Mouse (Mus musculus) cerebellum, postnatal 4 days (tissue): ENCODE data around the gene Rnf115.
"Not testable (repeated sequence)": the region's sequence is repeated elsewhere in the genome, so short reads cannot be mapped to it uniquely, and the experiment has no call there.

ENCODE experiments used
- DNase-seq, 2 experiments: peaks; one replicate each; pipeline ENCODE4 v3.0.0; 2022; ENCODE audit warnings: low spot score in 2 of 2, mixed read lengths in 1 of 2

Gene Rnf115

GRCm38 (mm10) chr3:96707903-96708683 lies 19.4 kb upstream of the Rnf115 start, which contains the start of gene Nudt17:
Nudt17 (minus strand) TSS chr3:96708562.
- peak; percentile 70 to 91 for DNase-seq

DNA sequence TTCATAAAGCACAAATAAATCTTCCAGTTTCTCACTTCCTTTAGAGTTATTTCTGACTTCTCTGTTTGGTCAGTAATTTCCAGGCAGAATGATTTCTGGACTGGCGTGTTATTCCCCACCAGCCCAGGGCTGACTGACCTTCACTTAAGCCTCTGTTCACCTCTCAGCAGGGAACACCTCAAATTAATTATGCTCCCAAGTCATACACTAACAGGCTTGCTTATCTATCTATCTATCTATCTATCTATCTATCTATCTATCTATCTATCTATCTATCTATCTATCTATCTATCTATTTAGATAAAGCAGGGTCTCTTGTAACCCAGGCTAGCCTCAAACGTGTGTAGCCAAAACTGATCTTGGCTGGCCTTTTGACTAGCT lies 18.8 kb upstream of the Rnf115 start:
- DNase-seq: no peak

- DNase-seq: no peak
Observed at GRCm38 (mm10) chr3:96714286-96714685, 13.2 kb upstream of the Rnf115 start.

DNA sequence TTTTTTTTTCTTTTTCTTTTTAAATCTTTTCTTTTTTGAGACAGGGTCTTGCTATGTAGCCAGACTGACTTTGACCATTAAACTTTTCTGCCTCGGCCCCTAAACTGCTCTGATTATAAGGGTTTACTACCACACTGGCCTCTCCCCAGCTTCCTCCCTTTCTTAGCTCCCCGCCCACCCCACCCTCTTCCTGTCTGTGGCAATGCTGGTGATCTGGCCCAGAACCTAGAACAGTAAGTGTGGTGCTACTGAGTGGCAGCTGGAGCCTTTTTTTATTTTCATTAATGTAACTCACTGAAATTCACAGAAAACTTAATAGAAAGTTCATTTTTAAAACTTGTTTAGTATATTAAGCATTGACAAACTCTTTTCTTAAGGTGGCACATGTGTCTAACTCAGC lies 11.6 kb upstream of the Rnf115 start:
- DNase-seq: no peak

DNA sequence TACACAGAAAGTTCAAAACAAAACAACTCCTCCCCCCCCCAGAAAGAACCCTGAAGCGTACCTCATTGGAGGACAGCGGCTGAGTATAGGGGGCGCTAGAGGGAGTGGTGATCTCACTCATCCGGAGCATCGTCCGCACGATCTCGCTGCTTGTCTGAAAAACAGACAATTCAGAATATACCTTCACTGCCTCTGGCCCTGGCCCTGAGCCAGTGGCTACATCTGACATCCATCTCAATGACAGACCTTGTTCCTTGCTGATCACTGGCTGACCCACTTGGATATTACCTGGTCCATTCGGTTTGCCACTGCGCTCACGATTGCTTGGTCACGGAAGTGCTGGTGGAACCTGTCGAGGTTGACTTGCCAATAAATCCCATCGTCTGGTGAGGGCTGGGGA lies 8.3 kb upstream of the Rnf115 start:
- peak in 1 of 2 experiments; percentile 59 for DNase-seq

GRCm38 (mm10) chr3:96727828-96728633 lies 567 bp downstream of the Rnf115 start:
- DNase-seq: no peak

- no peak for DNase-seq
Observed at GRCm38 (mm10) chr3:96728634-96729402, 1.4 kb downstream of the Rnf115 start.

GRCm38 (mm10) chr3:96729403-96729784 lies 1.9 kb downstream of the Rnf115 start:
- DNase-seq: no peak

GRCm38 (mm10) chr3:96730785-96731184 lies 3.3 kb downstream of the Rnf115 start:
- no peak for DNase-seq

DNA sequence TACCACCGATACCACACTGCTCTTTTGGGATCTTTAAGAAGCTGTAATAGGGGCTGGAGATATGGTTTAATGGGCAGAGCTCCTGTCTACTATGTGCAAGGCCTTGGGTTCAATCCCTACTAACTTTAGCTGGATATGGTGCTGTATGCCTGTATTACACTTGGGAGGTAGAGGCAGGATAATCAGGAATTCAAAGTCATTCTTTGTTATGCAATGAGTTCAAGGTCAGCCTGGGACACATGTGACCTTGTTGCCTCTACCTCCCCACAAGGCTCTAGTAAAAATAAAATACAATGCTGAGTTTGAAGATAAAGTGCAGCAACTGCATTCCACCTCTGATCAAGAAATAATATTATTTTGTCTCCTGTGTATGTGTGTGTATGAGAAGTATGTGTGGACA lies 6.5 kb downstream of the Rnf115 start:
- no peak for DNase-seq

DNA sequence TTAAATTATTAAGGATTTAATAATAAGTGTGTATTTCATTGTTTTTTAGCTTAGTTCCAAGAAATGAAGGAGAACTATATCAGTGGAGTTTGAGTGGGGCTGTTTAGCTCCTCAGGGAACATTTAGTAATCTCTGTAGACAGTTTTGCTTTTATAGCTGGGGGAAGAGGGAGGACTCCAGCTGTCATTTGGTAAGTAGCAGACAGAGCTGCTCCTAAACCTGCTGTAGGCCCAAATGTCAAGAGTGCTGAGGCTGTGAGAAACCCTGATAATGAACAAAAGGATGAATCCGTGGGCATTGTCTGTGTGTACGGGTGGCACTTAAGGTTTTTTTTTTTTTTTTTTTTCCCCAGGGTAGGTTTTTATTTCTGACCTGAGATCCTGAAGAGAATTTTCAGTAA lies 7.7 kb downstream of the Rnf115 start:
- DNase-seq: no peak

- DNase-seq: no peak
Observed at GRCm38 (mm10) chr3:96737013-96737740, 9.7 kb downstream of the Rnf115 start.

DNA sequence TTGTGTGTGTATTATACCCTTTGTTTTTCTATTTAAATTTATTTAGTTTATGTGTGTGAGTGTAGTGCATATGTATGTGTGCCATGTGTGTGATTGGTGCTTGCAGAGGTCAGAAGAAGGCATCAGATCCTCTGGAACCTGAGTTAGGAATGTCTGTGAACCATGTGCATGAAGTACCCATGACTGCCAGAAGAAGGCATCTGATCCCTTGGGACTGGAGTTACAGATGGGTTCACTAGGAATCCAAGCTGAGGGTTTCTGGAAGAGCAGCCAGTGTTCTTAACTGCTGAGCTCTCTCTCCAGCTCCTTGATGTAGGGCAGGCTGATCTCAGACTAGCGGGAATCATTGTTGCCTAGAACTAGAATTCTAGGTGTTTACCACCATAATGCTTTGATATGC lies 10.5 kb downstream of the Rnf115 start:
- no peak for DNase-seq

- DNase-seq: not testable (repeated sequence)
Observed at GRCm38 (mm10) chr3:96740279-96740678, 12.8 kb downstream of the Rnf115 start.

GRCm38 (mm10) chr3:96744348-96744747 lies 16.9 kb downstream of the Rnf115 start:
- no peak for DNase-seq

DNA sequence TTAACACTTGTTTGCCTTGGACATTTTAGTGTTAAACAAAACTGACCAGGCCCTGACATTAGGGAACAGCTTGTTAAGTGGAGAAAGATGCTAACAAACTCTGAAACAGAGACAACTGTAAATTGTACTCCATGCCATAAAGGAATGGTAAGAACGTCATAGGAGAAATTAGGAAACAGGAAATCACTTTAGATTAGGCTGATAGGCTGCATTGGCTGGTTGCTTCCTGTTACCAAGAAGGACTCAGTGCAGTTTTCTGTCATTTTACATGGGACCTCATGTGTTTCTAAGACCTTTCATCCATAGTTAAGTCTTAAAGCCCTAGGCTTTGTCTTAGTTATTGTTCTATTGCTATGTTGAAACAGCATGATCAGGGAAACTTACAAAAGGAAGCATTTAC lies 19.4 kb downstream of the Rnf115 start:
- DNase-seq: no peak

- no peak for DNase-seq
Observed at GRCm38 (mm10) chr3:96755935-96756334, 28.5 kb downstream of the Rnf115 start.

DNA sequence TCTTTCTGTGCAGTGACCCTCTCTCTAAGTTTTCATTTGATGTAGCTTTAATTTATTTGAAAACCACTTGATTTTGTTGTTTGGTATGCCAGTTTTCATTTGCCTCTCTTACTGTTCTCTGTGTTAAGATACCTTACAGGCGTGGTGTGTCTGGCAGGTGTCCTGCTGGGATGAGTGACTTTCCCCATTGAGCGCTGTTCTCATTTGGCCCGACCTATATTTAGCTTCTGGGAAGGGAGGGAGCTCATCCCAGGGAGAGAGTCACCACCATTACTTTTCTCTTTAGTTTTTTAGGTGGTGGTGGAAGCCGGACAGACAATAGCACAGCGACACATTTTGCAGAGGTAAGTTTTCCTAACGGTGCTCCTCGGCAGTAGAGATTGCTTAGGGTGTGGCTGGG lies 30.2 kb downstream of the Rnf115 start:
- no peak for DNase-seq

DNA sequence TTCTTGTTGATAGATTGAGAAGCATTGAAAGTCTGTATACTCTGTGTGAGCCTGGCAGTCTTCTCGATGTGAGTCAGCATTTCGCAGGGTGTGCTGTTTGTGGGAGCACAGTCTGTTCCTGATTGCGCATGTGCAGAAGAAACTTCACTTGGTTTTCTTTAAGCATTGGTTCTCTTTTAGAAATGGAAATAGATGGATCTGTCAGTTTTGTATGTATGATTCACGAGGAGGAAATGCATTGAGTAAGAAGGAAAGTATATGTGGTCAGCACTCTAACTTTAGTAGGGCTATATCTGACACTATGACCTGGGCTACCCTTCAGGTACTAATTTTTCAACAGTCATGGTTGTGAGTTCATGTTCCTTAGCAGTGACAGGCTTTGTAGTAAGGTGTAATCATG lies 32.2 kb downstream of the Rnf115 start:
- no peak for DNase-seq

DNA sequence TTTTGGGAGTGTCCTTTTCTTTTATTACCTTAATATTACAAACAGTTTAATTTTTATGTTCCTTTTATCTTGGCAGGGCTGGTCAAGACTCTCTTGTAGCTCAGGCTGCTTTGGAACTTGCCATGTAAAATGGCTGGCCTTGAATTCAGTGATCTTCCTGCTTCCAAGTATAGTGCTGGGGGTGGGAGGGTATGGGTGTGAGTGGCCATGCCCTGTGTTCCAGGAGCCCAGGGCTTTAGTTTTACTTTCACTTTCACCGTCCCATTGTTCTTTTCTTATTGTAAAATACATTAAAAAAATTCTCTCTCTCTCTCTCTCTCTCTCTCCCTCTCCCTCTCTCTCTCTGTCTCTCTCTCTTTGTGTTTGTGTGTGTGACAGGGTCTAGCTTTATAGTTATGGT lies 37.1 kb downstream of the Rnf115 start:
- no peak for DNase-seq

DNA sequence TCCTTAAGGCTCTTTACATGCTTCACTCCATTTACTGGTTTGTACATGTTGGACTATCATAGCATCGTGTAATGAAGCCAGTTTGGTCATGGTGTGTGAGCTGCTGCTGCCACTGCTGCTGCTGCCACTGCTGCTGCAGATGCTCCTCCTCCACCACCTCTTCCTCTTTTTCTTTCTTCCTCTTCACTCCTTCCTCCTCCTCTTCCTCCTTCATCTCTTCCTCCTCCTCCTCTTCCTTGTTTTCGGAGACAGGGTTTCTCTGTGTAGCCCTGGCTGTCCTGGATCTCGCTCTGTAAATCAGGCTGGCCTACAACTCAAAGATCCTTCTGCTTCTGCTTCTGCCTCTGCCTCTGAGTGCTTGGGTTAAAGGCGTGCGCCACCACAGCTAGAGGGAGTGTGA lies 42.5 kb downstream of the Rnf115 start:
- no peak for DNase-seq

GRCm38 (mm10) chr3:96772949-96773348 lies 45.5 kb downstream of the Rnf115 start:
- DNase-seq: no peak
